Mouse (Mus musculus) heart, adult 11 months (tissue): ENCODE measurements around the gene Pth2.

Experiments
- DNase-seq: peaks from one replicate; pipeline ENCODE4 v3.0.0; 2022

Pth2 gene

DNA sequence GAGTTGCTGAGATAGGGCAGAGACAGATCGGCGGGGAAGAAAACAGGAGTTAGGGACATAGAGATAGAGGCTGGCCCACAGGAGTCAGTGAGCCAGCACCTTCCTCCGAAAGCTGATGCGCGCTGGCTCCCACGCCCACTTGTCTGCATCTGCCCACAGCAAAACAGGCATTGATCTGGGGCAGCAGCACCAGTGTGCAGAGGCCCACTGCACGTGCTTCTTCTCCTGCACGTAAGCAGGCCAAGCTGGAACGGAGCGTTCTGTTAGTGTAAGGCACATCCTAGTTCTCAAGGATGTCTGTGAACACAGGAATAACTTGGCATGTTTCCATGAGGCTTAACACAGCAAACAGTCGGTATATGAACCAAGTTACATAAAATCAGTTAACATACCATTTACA, 18.2 kb downstream of the Pth2 start:
- no peak for DNase-seq

DNA sequence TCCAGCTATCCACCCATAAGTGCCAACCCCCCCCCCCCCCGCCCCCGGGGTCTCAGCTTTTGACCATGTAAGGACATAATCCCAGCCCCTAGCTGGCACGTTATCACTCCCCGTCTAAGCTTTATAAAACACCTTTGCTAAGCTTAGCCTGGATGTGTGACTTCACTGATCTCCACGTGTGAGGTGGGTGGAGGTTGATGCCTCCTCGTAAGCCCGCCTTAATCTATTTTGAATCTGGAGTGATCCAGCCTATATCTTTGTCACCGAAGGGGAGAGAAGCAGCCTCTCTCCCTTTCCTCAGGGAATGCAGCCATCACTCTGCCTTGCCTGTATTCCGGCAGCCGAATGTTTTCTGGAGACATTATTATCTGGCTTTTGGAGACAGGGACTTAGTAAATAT, 21.9 kb downstream of the Pth2 start:
- no peak for DNase-seq

DNA sequence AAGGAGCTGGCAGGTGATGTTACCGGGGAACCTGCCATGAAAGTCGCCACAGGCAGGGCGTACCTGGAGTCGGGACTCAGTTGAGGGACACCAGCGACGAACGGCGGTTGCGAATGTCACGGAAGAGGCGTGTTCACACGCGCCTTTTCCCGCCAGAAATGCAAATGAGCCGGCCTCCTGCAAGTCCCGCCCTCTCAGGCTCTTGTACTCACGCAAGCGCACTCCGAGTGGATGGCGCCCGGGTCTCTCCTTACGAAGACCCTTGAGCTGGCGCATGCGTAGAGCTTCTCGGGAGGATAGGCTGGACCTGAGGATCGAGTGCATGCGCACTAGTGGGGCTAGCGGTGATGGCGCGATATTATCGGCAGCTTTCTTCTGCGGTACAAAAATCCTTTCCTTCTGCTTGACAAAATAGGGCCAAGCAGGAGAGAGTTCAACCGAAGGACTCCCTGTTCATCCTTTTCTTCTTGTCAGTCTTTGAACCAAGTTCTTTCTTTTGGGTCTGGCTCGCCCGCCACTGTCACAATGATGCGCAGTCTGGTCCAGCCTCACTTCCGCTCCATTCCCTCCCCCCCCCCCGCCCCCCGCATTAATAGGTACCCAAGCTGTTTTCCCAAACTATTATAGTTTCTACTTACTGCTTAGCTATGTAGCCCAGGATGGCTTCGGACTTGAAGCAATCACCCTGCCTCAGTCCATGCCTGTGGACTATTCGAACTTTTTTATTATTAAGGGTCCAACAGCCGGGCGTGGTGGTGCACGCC, 23.8 kb downstream of the Pth2 start, which contains the start of gene Ccdc155:
TSS of gene Ccdc155 (minus strand) at position 513 of the 764 bp plus-strand sequence.
- peak; percentile 99 for DNase-seq

DNA sequence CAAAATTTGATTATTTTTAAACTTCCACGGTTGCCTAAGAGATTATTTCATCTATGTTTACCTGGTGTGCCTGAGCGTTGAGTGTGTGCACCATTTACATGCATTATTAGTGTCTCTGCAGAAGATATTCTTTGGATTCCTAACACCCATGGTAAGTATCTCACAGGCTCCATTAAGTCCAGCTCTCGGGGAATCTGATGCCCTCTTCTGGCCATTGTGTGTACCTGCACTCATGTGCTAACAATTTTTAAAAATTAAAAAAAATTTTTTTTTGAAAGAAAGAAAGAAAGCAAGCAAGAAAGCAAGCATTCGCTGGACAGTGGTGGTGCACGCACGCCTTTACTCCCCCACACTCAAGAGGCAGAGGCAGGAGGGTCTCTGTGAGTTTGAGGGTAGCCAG, 27.5 kb downstream of the Pth2 start:
- DNase-seq, result no peak

DNA sequence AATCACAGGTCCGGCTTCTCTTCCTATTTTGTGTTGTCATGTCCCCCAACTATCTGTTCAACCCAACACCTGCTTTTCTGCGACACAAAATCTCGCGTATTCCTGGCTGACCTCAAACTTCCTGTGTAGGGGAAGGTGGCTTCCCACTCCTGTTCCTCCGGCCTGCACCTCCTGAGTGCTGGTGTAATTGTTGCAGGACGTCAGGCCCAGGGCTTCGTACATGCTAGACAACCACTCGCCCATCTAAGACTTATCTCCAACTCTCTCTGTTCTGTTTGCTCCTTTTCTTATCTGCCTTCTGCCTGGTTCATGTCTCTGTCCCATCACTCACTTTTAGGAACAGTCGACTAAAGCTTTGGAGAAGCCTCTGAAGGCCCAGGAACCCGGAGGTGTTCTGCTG, 30.3 kb downstream of the Pth2 start:
- no peak for DNase-seq

DNA sequence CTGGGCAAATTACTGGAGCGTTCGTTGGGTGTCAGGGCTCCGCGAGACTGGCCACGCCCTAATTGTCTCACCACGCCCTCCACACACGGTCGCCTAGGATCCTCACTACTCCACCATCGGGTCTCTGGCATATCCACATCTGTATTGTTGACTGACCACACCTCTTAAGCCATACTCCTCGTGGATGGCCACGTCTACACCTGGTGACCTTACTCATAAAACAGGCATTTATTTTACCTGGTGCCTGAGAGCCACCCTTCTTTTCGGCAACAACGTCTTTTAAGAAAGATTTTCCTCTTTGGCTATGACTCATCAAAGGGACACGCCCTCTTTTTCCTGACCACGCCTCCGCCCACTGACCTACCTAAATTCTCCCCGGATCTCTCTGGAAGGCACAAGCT, 31.1 kb downstream of the Pth2 start, which contains the start of gene Dkkl1:
TSS of gene Dkkl1 (minus strand) at position 297 of the 401 bp plus-strand sequence.
- DNase-seq, result no peak

DNA sequence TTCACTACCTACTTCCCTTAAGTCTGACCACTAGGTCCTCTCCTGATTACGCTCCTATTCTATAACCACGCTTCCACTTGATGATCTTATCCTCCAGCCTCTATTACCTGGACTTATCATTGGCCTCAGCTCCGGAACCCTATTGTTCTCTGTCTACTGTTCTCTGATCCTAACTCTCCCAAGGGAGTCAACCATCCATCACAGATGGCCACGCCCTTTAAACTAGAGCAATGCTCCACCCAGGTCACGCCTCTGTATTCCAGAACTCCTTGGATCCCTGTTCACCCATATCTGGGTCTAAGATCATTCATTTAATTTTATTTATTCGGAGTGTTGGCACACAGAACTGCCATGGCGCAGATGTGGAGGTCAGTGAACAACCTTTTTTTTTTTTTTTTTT, 31.6 kb downstream of the Pth2 start:
- DNase-seq, result no peak

DNA sequence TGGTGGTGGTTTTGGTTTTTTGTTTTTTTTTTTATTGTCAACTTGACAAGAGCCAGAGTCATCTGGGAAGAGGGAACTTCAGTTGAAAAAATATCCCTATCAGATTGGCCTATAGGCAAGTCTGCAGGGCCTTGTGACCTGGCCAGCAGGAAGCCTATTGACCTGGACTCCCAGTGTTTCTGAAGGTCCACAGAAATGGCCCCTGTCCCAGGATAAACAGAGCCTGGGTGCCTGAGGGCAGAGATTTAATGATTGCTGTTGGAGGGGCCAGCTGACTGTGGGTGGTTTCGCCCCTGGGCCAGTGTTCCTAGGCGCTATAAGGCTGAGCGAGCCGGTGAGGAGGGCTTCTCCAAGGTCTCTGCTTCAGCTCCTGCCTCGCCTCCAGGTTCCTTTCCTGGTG, 32.9 kb downstream of the Pth2 start:
- no peak for DNase-seq

DNA sequence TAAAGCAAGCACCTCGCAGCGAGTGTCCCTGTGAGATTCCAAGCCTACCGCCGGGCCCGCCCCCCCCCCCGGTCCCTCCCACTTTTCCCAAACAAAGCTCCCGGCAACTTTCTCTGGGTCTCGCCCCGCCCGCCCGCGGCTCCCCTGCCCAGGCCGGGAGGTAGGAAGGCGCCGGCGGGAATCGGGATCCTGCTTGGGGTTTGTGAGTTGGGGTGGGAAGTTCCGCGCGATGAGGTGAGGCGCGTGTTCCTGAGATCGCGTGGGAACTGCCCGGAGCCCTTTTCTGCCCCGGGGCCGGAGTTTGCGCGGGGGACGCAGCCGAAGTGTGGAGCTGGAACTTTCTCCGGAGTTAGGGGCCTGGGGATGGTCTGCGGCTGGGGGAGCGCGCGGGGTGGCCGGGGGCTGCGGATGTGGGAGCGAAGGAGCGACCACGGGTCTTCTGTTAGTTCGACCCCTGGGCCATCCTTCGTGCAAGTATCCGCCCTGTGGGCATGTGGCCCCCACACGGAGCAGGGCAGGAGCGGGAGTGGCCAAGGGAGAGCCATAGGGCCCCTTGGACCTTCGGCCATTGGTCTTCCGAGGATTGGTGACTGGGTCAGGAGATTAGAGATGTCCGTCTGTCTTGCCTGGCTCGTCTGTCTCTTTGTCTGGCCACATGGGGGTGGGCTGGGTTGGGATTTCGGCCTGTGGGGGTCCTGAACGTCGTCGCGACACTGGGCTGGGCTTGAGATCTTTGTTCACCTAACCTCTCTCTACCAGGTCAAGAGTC, 35.1 kb downstream of the Pth2 start, which contains the start of gene Tead2:
TSS of gene Tead2 (plus strand) at position 81 of the 769 bp plus-strand sequence.
- peak; percentile 96 for DNase-seq

DNA sequence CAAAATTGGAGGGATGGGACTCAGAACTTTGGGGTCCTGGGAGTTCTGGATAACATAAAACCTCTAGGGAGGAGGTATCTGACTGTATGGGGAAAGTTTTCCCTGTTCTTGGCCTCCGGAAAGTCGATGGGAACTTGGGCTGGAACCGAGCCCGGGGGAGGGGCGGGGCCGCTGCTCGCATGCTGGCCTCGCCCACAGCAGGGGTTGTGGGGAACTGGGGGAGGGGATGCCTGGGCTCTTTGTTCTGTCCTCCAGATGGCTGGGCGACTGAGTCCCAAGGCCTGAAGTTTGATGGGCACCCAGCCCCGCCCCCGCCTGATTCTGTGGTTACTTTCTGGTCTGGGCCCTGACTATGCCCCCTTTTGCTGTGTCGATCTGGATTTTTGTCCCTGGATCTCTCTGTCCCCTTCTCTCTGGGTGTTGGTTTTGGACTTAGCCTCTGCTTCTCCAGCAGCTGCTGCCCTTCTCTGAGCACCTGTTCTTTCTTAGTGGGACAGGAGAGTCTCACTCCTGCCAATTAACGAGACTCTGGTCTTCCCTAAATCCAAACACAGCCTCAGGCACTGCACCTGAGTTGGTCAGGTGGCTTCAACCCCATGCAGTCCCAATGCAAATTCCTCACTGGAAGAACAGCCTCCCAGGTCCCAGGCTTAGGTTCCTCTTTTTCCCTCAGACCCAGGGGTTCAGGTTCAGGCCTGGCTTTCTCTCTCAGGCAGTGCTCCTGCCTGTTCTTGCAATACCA, 35.8 kb downstream of the Pth2 start:
- peak; percentile 97 for DNase-seq

DNA sequence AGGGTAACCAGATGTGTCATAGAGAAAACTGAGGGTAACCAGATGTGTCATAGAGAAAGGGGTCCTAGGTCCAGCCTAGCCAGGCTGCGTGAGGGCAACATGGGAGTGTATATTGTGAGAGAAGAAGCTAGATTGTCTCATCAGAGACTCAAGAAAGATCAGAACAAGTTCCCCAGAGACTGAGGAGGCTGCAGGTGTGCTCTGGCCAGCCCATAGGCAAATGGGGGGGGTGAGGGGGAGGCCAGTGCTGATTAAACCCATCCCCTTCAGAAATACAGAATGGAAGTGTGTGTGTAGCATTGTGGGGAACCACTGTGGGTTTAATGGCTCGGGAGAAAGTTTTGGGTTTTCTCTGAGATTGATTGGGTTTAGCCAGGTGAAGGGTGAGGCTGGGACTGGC, 40.9 kb downstream of the Pth2 start:
- no peak for DNase-seq

DNA sequence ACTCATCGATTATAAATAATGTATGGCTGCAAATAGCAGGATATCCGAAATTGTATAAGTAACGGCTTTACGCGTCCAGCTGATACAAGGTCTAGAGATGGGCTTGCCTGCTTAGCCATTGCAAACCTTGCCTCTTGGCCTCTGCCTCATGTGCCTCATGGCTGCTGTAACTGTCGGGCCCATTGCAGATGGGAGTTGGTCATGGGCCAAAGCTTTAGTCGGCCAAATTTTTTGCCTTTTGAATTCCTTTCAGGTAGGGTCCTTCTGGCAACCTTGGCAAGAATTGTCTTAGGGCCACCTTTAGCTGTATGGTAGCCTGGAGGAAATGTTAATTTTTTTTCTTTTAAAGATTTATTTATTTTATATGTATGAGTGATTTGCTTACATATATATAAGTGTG, 44.0 kb downstream of the Pth2 start:
- DNase-seq, result no peak

DNA sequence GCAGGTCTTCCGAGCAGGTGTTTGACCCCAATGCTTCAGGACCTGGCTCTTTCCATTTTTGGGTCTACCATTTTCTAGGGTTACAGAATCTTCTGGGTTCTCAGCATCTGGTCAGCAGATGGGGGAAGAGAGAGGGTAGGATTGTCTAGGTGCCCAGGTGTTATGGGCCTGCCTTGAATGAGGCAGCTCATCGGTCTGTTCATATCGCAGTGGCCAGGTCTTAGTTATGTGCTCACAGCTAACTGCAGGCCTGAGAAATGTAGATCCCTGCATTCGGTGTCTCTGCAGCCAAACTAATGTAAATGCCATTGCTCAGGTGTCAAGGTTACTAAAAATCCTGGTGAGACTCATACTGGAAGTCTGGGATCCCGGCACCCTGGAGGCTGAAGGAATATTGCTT, 45.6 kb downstream of the Pth2 start:
- DNase-seq, result peak; percentile 74

DNA sequence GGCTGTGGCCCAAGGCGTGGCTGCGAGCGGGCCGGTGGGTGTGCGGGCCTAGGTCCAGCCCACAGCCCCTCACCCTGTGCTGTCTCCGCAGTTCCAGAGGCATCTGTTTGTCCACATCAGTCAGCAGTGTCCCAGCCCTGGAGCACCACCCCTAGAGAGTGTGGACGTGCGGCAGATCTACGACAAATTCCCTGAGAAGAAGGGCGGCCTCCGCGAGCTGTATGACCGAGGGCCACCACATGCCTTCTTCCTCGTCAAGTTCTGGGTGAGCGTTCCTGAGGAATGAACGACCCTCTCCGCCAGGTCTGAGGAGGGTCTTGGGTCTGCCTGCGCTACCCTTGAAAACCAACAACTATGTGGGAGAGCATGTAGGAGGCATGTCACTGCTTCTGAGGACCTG, 47.8 kb downstream of the Pth2 start:
- DNase-seq, result peak; percentile 78

DNA sequence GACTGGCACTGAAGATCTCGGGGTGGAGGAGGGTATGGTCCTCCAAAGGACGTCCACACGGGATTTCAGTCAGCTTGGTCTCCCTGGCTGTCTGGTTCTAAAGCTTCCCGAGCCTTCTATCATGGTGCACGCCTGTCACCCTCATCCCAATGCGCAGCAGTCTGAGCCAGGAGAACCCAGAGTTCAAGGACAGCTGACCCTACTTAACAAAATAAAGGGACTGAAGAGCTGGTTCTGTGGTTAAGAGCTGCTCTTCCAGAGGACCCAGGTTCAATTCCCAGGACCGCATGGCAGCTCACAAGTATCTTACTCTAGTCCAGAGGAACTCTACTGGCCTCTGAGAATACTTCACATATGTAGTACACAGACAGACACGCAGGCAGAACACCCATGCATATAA, 48.3 kb downstream of the Pth2 start:
- DNase-seq, result no peak

DNA sequence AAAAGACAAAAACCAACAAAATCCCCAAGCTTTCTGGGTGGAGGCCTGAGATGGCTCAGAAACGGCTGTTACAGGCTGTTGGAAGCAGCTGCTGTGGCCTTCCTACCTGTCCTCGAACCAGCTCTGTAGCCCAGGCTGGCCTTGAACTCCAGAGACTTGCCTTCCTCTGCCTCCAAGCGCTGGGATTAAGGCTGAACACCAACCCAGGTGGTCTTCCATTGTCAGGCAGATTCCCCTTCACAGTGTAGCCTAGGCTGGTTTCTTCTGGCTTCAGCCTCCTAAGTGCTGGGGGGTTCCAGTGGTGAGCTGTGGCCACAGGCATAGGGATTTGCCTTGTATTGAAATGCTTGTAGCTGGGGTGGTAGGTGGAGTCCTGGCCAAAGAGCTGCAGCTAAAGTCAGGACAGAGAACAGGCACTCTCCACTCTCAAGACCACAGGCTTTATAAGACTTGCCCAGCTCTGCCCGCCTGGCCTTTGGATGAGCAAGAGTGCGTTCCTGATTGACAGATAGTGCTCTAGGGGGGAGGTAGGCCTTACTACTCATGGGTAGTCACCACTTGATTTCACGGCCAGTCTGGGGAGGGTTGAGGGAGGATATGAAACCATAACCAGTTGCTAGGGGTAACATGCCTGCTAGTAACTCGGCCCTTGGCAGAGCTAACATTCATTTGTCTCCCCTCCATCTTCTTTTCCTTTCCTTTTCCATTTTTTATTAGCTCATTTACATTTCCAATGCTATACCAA, 48.8 kb downstream of the Pth2 start:
- DNase-seq, result peak; percentile 80

DNA sequence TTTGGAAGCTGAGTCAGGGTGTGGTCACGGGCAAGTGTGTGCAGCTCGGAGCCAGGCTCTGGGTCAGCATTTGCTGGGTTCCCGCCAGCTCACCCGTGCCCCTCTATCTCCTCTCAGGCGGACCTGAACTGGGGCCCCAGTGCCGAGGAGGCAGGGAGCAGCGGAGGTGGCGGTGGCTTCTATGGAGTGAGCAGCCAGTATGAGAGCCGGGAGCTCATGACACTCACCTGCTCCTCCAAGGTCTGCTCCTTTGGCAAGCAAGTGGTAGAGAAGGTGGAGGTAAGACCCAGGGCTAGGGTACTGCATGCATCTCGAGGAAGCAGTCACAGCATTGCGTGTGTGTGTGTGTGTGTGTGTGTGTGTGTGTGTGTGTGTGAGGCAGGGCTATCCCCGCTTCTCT, 50.4 kb downstream of the Pth2 start:
- DNase-seq, result peak; percentile 84
